Mouse (Mus musculus) Muller cell, postnatal 12 days (primary cell): ENCODE measurements around the gene Slco1a5.
A peak's percentile ranks its signal among the peaks of the same experiment; 100 is the strongest.
"Not testable (repeated sequence)": the region's sequence is repeated elsewhere in the genome, so short reads cannot be mapped to it uniquely, and the experiment has no call there.

Experiments
- DNase-seq: peaks from one replicate; pipeline ENCODE4 v3.0.0-alpha.2; 2015; ENCODE audit errors: inconsistent ontology term

The Slco1a5 gene

DNA sequence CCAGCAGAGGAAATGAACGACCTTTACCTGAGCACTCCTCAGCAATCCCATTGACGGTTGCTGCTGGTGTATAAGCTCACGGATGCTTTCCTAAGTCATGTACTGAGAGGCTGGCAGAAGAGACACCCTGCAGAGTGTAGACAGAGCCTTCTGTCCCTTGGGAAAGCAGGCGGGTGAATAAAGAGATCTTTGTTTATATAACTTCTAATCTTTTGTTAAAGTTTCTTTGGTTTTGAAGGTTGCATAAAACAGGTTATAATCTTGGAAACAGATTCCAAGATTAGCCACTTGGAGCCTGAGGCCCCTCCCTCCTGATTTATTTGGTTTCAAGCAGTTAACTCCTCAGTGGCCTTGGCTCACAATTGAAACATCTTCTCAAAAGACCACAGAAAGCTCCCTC is at the start of gene Slco1a5:
Gene Slco1a5, minus strand, starts transcription at position 101 of the 400 bp plus-strand sequence.
- no peak for DNase-seq

GRCm38 (mm10) chr6:142369568-142369967 is 46.8 kb upstream of the Slco1a5 start:
- DNase-seq: no peak

DNA sequence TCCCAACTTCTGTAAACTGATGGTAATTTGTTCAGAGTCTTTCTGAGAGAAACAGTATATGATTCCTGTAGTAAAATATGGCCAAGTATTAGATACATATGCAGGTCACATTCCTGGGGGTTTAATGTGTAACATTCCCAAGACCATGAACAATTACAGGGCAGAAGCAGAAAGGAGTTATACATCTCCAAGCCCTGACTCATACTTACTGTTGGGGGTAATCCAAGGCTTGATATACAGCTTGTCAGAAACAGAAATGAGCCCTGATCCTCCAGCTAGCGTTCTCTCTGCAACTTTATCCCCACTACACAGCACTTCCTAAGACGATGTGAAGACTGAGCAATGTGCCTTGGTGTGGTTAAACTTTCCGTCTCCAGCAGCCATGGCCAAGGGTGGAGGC is 44.8 kb upstream of the Slco1a5 start:
- peak; percentile 16 for DNase-seq

GRCm38 (mm10) chr6:142366473-142367018 is 43.8 kb upstream of the Slco1a5 start:
- DNase-seq: no peak

DNA sequence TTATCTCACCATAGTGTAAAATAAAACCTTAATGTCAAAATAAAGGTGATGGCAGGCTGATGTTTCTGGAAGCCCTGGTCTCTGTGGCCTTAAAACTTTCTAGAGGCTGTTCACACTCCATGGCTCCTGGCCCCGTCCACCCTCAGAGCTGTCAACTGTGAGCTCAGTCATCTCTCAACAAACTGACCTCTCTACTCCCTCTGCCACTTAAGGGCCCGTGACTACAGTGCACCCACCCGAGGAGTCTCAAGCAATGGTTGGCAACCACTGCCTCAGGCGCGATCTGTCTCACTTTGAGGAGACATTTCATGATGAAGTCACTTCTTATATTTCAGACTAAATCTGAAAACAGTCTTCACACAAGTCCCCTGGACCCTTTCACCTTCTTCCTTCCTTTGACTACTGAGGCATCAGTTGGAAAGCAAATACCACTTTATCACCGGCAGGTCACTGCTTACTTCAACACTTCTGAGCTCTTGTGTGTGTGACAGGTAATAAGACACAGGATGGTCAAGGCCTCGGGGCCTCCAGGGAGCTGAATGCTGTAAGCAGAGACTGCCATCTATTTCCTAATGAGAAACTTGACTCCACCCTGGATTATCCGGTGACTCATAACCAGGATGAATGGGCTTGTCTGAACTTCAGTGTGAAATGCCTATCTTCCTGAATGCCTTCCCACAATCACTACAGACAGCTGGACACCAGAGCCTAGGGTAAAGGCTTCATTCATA is 43.1 kb upstream of the Slco1a5 start:
- DNase-seq: peak; percentile 62

DNA sequence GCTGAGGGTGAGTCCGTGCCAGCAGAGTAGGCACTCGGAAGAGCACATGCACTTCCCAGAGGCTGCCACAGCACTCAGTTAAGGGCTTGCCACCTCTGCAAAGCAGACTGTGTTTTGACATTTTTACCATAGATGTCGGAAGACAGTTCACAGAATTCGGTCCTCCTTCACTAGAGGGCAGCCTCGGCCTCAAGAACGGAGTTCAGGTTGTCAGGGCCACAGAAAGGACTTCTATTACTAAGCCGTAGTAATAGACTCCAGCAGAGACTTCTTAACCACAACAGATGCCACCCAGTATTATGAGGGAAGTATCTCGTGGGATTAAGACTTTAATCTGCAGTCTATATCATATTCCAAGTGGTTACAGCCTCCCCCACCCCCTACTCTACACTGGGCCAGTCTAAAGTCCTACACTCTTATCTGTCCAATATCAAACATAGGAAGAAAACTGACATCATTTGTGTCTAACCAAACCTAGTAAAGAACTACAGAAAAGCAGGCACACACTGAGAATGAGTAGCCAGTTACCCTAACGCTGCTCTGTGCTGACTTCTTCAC is 40.3 kb upstream of the Slco1a5 start:
- no peak for DNase-seq

GRCm38 (mm10) chr6:142362036-142362435 is 39.3 kb upstream of the Slco1a5 start:
- no peak for DNase-seq

DNA sequence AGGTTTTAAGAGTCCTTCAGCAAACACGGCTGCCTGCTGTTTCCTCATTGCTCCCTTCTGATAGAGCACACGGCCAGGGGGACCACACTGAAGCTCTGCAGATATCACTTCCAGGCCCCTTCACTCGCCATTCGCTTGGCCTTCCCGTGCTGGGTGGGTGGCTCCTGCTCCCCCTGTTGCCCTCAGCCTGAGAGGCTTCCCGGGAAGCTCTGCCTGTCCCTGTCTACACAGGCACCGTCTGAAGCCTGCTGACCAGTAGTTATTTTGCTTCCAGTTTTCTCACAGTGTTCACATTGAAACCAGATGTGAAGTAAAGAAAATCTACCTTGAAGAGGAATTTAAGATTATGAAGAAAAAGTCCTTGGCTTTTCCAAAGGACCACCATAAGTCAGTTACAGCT is 34.3 kb upstream of the Slco1a5 start:
- no peak for DNase-seq

DNA sequence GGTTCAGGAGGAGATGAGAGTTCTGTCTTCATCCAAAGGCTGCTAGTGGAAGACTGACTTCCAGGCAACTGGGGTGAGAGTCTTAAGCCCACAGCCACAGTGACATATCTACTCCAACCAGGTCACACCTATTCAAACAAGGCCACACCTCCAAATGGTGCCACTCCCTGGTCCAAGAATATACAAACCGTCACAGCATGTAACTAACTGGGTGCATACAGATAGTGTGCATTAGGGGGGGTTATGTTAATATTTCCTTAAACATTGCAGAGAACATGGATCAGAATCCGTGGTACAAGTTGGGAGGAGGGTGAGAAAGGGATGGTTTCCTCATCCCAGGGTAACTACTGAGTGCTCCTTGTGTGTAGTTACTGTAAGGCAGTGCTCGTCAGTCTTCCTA is 29.3 kb upstream of the Slco1a5 start:
- not testable (repeated sequence) for DNase-seq

DNA sequence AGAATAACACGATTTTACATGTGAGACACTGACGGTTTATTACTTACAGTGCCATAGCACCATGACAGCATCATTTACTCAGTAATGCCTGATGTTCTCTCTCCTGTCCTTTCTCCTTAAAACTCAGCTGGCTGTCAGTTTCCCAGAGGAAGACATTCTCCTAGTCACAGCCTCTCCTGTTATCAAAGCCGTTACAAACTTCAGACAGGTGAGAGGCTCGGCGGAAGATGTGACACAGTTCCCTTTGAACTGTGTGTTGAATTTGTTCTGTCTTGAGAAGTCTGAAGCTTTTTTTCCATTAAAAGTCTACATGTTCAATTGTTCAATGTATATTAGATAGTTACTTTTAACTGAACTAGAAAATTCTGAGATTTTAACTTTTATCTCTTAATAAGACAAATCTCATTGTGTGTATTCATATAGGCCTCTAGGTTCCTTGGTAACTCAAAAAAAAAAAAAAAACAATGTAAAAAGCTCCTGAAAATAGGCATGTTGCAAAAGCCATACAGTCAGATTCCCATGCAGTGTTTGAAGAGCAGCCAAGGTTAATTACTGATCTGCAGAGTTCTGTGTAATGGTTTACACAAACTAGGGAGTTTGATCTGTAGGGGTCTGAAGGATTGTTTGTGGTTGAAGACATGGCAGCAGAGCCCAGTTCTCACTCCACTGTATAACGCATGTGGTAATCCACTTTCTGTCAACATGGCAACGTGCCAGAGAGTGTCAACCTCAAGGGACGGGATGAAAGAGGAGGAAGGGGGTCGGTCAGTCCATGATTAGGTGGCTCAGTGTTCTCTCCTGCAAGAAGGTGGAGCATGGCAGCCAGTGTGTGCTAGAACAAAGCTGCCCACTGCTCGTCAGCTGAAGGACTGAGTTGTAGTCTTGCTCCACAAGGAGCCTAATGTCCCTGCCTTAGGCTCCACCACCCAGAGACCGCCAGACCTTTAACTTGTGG is 24.9 kb upstream of the Slco1a5 start:
- DNase-seq: no peak

DNA sequence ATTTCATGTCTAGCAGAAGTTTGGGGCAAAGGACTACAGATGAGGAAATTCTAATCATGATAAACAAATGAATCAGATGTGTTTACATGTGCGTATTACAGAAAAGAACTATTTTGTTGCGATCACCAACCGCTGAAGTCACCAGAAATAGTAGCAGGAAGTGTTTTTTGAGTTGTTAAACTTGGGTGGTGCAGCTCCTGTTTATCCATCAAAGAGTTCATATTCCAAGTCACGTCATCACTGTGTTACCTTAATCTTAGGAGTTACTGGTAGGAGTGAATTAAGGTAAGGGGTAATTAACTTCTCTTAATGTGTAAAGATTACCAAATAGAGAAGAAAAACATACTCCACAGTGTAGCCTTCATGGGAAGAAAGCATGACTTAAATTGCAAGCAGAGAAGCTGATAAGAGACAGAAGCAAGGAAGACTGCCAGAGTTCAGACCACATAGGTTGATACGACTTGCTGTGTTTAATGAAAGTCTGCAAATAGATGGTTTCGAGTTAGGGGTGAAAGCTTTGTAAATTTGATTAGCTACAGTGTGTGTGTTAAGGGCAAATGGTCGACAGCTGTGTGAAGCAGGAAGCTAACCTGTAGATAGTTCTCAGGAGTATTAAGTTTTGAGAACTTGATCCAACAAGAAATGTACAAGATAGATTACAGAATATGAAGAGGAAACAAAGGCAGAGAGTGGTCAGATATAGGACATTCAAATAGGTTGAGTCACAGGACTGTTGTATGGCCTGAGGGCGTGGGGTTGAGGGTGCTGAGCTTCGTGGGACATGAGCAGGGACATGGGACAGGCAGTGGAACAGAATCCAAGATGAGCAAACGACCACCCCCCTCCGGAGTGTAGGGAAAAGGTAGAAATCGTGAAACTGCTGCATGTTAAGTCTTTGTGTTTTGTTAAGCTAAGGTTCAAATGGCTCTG is 23.7 kb upstream of the Slco1a5 start:
- DNase-seq: peak; percentile 63

- peak; percentile 95 for DNase-seq
Measured at GRCm38 (mm10) chr6:142345440-142346038, 22.8 kb upstream of the Slco1a5 start, which contains the start of gene Pyroxd1. Gene Pyroxd1, plus strand, starts transcription at chr6:142345654.

DNA sequence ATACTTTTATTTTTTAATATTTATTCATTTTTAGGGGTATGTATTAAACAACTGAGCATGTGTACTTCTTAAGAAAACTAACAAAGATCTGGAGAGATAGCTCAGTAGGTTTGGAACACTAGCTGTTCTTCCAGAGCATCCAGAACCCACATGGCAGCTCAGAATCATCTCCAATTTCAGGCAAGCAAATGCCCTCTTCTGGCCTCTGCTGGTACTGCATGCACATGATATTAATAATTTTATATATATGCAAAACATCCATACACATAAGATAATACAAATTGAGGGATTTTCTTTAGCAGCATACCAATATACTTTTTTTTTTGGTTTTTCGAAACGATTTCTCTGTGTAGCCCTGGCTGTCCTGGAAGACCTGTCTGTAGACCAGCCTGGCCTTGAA is 20.8 kb upstream of the Slco1a5 start:
- DNase-seq: peak; percentile 24

DNA sequence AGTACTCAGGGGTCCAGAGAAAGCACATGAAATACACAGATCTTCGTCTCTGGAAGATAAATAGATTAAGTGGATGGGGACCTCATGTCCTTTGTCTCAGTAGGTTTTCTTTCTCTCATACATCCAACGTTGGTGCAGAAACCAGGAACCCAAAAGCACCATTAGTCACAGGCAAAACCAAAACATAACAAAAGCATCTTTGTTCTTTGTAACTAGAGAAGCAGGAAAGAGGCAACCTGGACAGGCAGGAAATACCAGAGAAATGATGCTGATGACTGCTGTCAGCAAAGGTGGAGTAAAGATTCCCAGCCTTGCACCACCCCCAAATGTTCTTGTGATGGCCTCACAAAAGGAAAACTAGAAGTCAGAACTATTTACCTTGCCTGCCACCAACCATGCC is 16.8 kb upstream of the Slco1a5 start:
- DNase-seq: peak; percentile 68

DNA sequence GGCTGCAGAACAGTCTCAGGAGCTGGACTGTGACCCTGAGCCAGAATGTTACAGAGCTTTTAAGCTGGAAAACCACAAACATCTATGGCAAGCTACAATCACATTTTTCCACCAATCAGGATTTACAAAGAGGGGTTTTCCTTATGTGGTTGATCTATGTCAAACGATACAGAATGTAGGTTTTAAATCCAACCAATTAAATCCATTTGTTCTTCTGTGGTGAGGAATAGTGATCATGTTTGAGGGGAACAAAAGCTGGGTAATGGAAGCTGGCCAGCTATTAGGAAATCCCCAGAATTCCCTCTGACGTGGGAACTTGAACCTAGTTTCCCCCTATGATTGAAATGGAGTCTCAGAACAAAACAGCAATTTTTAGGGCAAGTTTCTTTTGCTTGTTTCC is 16.2 kb upstream of the Slco1a5 start:
- DNase-seq: peak; percentile 94

GRCm38 (mm10) chr6:142329201-142329600 is 6.4 kb upstream of the Slco1a5 start:
- DNase-seq: no peak

- no peak for DNase-seq
Measured at GRCm38 (mm10) chr6:142326598-142326997, 3.8 kb upstream of the Slco1a5 start.

DNA sequence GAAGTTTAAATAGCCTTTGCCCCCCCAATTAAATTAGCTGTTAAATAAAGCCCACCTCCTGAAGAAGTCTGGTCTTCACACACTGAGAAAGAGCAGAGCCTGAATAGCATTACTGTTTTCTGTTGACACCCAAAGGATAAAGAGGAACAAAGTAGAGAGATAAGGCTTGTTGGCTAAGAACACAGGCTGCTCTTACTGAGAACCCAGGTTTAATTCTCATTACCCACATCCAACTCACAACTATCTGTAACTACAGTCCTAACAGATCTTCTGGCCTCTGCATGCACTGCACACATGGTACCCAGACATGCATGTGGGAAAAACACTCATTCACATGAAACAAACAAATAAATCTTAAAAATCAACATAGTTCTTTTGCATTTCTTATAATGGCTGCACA is 5.7 kb downstream of the Slco1a5 start:
- DNase-seq: no peak

DNA sequence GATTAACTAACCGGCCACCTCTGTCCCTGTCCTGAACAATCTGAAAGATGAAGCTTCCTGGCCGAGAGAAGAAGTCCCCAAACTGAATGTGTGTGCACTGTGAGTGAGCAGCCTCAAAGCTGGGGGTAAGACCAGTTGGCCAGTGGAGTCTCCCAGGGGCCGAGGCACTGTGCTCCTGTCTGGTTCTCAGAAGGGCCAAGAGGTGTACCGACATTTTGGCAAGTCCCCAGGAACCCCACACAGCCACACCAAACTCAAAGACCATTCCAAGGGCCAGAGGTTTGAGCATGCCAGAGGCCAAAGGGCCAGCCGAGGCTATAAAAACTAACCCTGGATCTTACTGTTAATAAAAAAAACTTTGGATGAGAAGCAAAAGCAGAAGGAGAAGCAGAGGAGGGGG is 8.5 kb downstream of the Slco1a5 start:
- DNase-seq: no peak

- no peak for DNase-seq
Measured at GRCm38 (mm10) chr6:142305076-142305475, 17.7 kb downstream of the Slco1a5 start.

GRCm38 (mm10) chr6:142298098-142298497 is 24.7 kb downstream of the Slco1a5 start, which contains the start of gene Iapp:
Gene Iapp, plus strand, starts transcription at chr6:142298423.
- no peak for DNase-seq
